Mouse (Mus musculus) right cerebral cortex, postnatal 25 days (tissue): Measurements from ENCODE around the gene Ciita.

ENCODE experiments used
- DNase-seq: peaks from one replicate; pipeline ENCODE4 v3.0.0; 2022

Ciita gene

GRCm38 (mm10) chr16:10520908-10521614 lies 41.2 kb downstream of the Ciita start:
- peak; percentile 66 for DNase-seq

- peak; percentile 42 for DNase-seq
Measured at GRCm38 (mm10) chr16:10522811-10523210, 43.0 kb downstream of the Ciita start.

- no peak for DNase-seq
Measured at GRCm38 (mm10) chr16:10523650-10524049, 43.8 kb downstream of the Ciita start.

GRCm38 (mm10) chr16:10524866-10525609 lies 45.2 kb downstream of the Ciita start:
- no peak for DNase-seq

- DNase-seq: no peak
Measured at GRCm38 (mm10) chr16:10525610-10525980, 45.7 kb downstream of the Ciita start.

GRCm38 (mm10) chr16:10527046-10527644 lies 47.3 kb downstream of the Ciita start:
- DNase-seq: no peak

GRCm38 (mm10) chr16:10528382-10528781 lies 48.5 kb downstream of the Ciita start:
- DNase-seq: no peak

- no peak for DNase-seq
Measured at GRCm38 (mm10) chr16:10530179-10530578, 50.3 kb downstream of the Ciita start.

- DNase-seq: no peak
Measured at GRCm38 (mm10) chr16:10533781-10534180, 53.9 kb downstream of the Ciita start.

- DNase-seq: no peak
Measured at GRCm38 (mm10) chr16:10534567-10534966, 54.7 kb downstream of the Ciita start.

- DNase-seq: no peak
Measured at GRCm38 (mm10) chr16:10536323-10536722, 56.5 kb downstream of the Ciita start.

- DNase-seq: no peak
Measured at GRCm38 (mm10) chr16:10536961-10537360, 57.1 kb downstream of the Ciita start.

GRCm38 (mm10) chr16:10540763-10541597 lies 61.1 kb downstream of the Ciita start:
- no peak for DNase-seq

- no peak for DNase-seq
Measured at GRCm38 (mm10) chr16:10541598-10541930, 61.7 kb downstream of the Ciita start.

- peak; percentile 31 for DNase-seq
Measured at GRCm38 (mm10) chr16:10542266-10542665, 62.4 kb downstream of the Ciita start.

GRCm38 (mm10) chr16:10542698-10543365 lies 63.0 kb downstream of the Ciita start, which contains the start of gene Dexi:
Gene Dexi (minus strand): TSS chr16:10543054.
- peak; percentile 96 for DNase-seq

GRCm38 (mm10) chr16:10544995-10545622 lies 65.2 kb downstream of the Ciita start, which contains the start of gene Clec16a:
Gene Clec16a (plus strand): TSS chr16:10545339.
- peak; percentile 95 for DNase-seq

- DNase-seq: no peak
Measured at GRCm38 (mm10) chr16:10546865-10547264, 67.0 kb downstream of the Ciita start.

GRCm38 (mm10) chr16:10548938-10549337 lies 69.1 kb downstream of the Ciita start:
- DNase-seq: no peak

GRCm38 (mm10) chr16:10549600-10549999 lies 69.7 kb downstream of the Ciita start:
- no peak for DNase-seq

GRCm38 (mm10) chr16:10551592-10551991 lies 71.7 kb downstream of the Ciita start:
- DNase-seq: no peak

- DNase-seq: no peak
Measured at GRCm38 (mm10) chr16:10553858-10554257, 74.0 kb downstream of the Ciita start.
